31 mouse cellular contexts compared by ENCODE assay signal in the genomic region with DNA sequence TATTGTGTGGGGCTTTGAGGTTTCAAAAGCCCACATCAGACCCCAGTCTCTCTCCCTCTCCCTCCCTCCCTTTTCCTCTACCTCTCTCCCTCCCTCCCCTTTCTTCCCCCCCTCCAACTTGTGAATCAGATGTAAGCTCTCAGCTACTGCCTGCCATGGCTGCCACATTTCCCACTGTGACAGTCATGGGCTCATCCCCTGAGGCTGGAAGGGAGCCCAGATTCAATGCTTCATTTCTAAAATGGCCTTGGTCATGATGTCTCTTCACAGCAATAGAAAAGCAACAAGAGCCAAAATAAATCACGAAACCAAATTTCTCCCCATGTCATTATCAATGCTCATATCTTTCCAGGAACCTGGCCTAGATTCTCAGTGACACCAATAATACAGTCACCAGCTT. TPM values are rescaled to one million over a fixed set of nuclear protein-coding genes. Genes with fewer than 3 reads are reported as not detected.
DNase-seq lines count a peak whose midpoint lies in the region; ATAC-seq and TF ChIP-seq lines count a peak whose summit lies in the region.
"Had no signal": no experiment of that assay in that cellular context is flagged by ENCODE, and none has a peak within 500 bp of the region (broad histone marks: within the 10 kb centered on the region; RNA-seq: fewer than 3 reads in every experiment).

No protein-coding gene starts in this region.

- H3K4me1 ChIP-seq in forebrain, postnatal 0 days (ENCODE audit: insufficient read depth): no peaks in the 10 kb centered on the region
- H3K4me1 ChIP-seq in forebrain, embryonic 14.5 days (ENCODE audit: control insufficient read depth, insufficient read depth, low read length): no peaks in the 10 kb centered on the region
- H3K4me1 ChIP-seq: hindbrain, embryonic 10.5 days; kidney, embryonic 15.5 days; liver, embryonic 15.5 days; midbrain, embryonic 12.5 days had no signal

- H3K9ac ChIP-seq in forebrain, postnatal 0 days: no peak overlapping the region
- no peak overlapping the region for H3K9ac ChIP-seq in forebrain, embryonic 14.5 days (ENCODE audit: low read length)
- H3K9ac ChIP-seq: embryonic facial prominence, embryonic 13.5 days; kidney, embryonic 15.5 days; limb, embryonic 15.5 days; liver, embryonic 15.5 days; midbrain, embryonic 12.5 days; neural tube, embryonic 15.5 days had no signal

- H3K4me3 ChIP-seq in forebrain, postnatal 0 days (ENCODE audit: low read depth, low read length): no peak overlapping the region
- no peak overlapping the region for H3K4me3 ChIP-seq in forebrain, embryonic 14.5 days (ENCODE audit: low read depth, low read length)
- H3K4me3 ChIP-seq: embryonic facial prominence, embryonic 13.5 days; gastrocnemius, adult 2 months; heart, embryonic 10.5 days; hindbrain, embryonic 10.5 days; kidney, embryonic 15.5 days; limb, embryonic 15.5 days; liver, embryonic 15.5 days; midbrain, embryonic 12.5 days; neural tube, embryonic 15.5 days had no signal

- H3K9me3 ChIP-seq in forebrain, postnatal 0 days (ENCODE audit: low read length): no peaks in the 10 kb centered on the region
- H3K9me3 ChIP-seq in forebrain, embryonic 14.5 days (replicated peaks; ENCODE audit: control insufficient read depth, low read length): no peaks in the 10 kb centered on the region
- H3K9me3 ChIP-seq: embryonic facial prominence, embryonic 13.5 days; heart, embryonic 10.5 days; hindbrain, embryonic 10.5 days; kidney, embryonic 15.5 days; limb, embryonic 15.5 days; liver, embryonic 15.5 days; midbrain, embryonic 12.5 days; neural tube, embryonic 15.5 days had no signal

- 56% methylated on average over 1 of the region's 1 CpGs for WGBS in forebrain, postnatal 0 days
- WGBS in forebrain, embryonic 14.5 days: 100% methylated on average over 1 of the region's 1 CpGs

- no peak overlapping the region for H3K27ac ChIP-seq in forebrain, postnatal 0 days (ENCODE audit: low read depth, low read length)
- no peak overlapping the region for H3K27ac ChIP-seq in forebrain, embryonic 14.5 days (ENCODE audit: low read depth, low read length)
- H3K27ac ChIP-seq: embryonic facial prominence, embryonic 13.5 days; gastrocnemius, adult 2 months; heart, embryonic 10.5 days; hindbrain, embryonic 10.5 days; hindbrain, postnatal 0 days; kidney, embryonic 15.5 days; limb, embryonic 15.5 days; liver, embryonic 15.5 days; midbrain, embryonic 12.5 days; neural tube, embryonic 15.5 days had no signal

- ATAC-seq in forebrain, postnatal 0 days: peak; percentile 53; the same call in 1 of the 2 replicates
- ATAC-seq in forebrain, embryonic 14.5 days: no peak
- ATAC-seq in frontal cortex, adult (ENCODE audit: low TSS enrichment): no peak
- ATAC-seq: activated CD4-positive, CD25-positive, alpha-beta regulatory T cell, adult 4 months; forebrain, embryonic 16.5 days; hindbrain, postnatal 0 days; intestine, postnatal 0 days; lung, postnatal 0 days had no signal

- H3K36me3 ChIP-seq in forebrain, postnatal 0 days (ENCODE audit: insufficient read depth): no peaks in the 10 kb centered on the region
- no peaks in the 10 kb centered on the region for H3K36me3 ChIP-seq in forebrain, embryonic 14.5 days (ENCODE audit: control insufficient read depth, insufficient read depth, low read length)
- H3K36me3 ChIP-seq: embryonic facial prominence, embryonic 13.5 days; heart, embryonic 10.5 days; hindbrain, embryonic 10.5 days; kidney, embryonic 15.5 days; limb, embryonic 15.5 days; liver, embryonic 15.5 days; midbrain, embryonic 12.5 days; neural tube, embryonic 15.5 days had no signal

- no peak for TF ChIP-seq CTCF in forebrain, postnatal 0 days (IDR thresholded peaks at IDR 0.05; ENCODE audit: low read depth)

- H3K27me3 ChIP-seq in forebrain, postnatal 0 days (ENCODE audit: insufficient read depth, low read length): no peaks in the 10 kb centered on the region
- no peaks in the 10 kb centered on the region for H3K27me3 ChIP-seq in forebrain, embryonic 14.5 days (replicated peaks; ENCODE audit: control insufficient read depth, insufficient read depth, low read length)
- H3K27me3 ChIP-seq: embryonic facial prominence, embryonic 13.5 days; kidney, embryonic 15.5 days; limb, embryonic 15.5 days; liver, embryonic 15.5 days; neural tube, embryonic 15.5 days had no signal

- no peak overlapping the region for H3K4me2 ChIP-seq in forebrain, postnatal 0 days (ENCODE audit: low read depth)
- no peak overlapping the region for H3K4me2 ChIP-seq in forebrain, embryonic 14.5 days (ENCODE audit: low read length)
- H3K4me2 ChIP-seq: embryonic facial prominence, embryonic 13.5 days; kidney, embryonic 15.5 days; limb, embryonic 15.5 days; liver, embryonic 15.5 days; midbrain, embryonic 12.5 days; neural tube, embryonic 15.5 days had no signal

- DNase-seq in forebrain, postnatal 0 days: peak; percentile 35
- no peak for DNase-seq in forebrain, embryonic 14.5 days (ENCODE audit: low spot score)
- DNase-seq in right cerebral cortex, adult 2 months (ENCODE audit: low spot score in 2 of 2): peak; percentile 28 to 43
- DNase-seq in right cerebral cortex, postnatal 4 days: no peak
- DNase-seq in adrenal gland, postnatal 14 days: peak; percentile 76
- DNase-seq in MN1 (ENCODE audit: low spot score): no peak
- DNase-seq: gastrocnemius, adult 2 months had no signal

RNA-seq across cellular contexts. Expression of gene Cd82, which starts 47.9 kb away (rescaled TPM):
- total RNA-seq in forebrain, postnatal 0 days (2014; rRNA removed): 9.7 and 12.7 TPM in 2 replicates
- polyA plus RNA-seq in forebrain, postnatal 0 days (2015; fragmentation: Nextera tagmentation; extraction: Ambion mirVana): 19.3 and 20.7 TPM in 2 replicates
- polyA plus RNA-seq in forebrain, embryonic 14.5 days (2014; fragmentation: Nextera tagmentation; extraction: Ambion mirVana): 16.8 and 18.6 TPM in 2 replicates
- 43.0 and 54.9 TPM in 2 replicates for total RNA-seq in adrenal gland, postnatal 14 days (2021)

RNA-seq across cellular contexts. Expression of gene Gm10803, which starts 49.5 kb away (rescaled TPM):
- total RNA-seq in forebrain, postnatal 0 days (2014; rRNA removed): not detected in 2 replicates
- polyA plus RNA-seq in forebrain, postnatal 0 days (2015; fragmentation: Nextera tagmentation; extraction: Ambion mirVana): not detected in 2 replicates
- polyA plus RNA-seq in forebrain, embryonic 14.5 days (2014; fragmentation: Nextera tagmentation; extraction: Ambion mirVana): not detected in 2 replicates
- not detected in 2 replicates for total RNA-seq in adrenal gland, postnatal 14 days (2021)
- total RNA-seq: gastrocnemius, adult 2 months; hindbrain, postnatal 0 days; layer of hippocampus, postnatal 14 days; left cerebral cortex, postnatal 25 days; megakaryocyte progenitor cell, adult 5-6 weeks had no signal
- polyA plus RNA-seq: activated CD4-positive, CD25-positive, alpha-beta regulatory T cell, adult 4 months; cerebellum, adult 2 months; embryonic facial prominence, embryonic 13.5 days; forebrain, embryonic 16.5 days; gonadal fat pad, adult 2 months; heart, embryonic 10.5 days; heart, postnatal 0 days; hindbrain, embryonic 10.5 days; hindbrain, postnatal 0 days; intestine, postnatal 0 days; kidney, embryonic 15.5 days; large intestine, adult 2 months; limb, embryonic 15.5 days; liver, embryonic 15.5 days; lung, postnatal 0 days; midbrain, embryonic 12.5 days; neural tube, embryonic 15.5 days; stomach, embryonic 16.5 days; thymus, postnatal 0 days; urinary bladder, adult 2 months had no signal

Comparison
In these comparisons a context has a peak if more than half of its experiments do, and no peak if none do; other contexts are left out.
1. DNase-seq: peak in forebrain, postnatal 0 days (single experiment), right cerebral cortex, adult 2 months (2 of 2) and adrenal gland, postnatal 14 days (single experiment); none in forebrain, embryonic 14.5 days (single experiment), right cerebral cortex, postnatal 4 days (single experiment) and MN1 (single experiment).